Mouse (Mus musculus) telencephalon, adult 2 months (tissue): Measurements from ENCODE around the gene Cct8.
A peak's percentile ranks its signal among the peaks of the same experiment; 100 is the strongest.
"Not testable (repeated sequence)": the region's sequence is repeated elsewhere in the genome, so short reads cannot be mapped to it uniquely, and the experiment has no call there.

Experiments
- DNase-seq: peaks from one replicate; pipeline ENCODE4 v3.0.0-alpha.2; 2011; ENCODE audit warnings: low read depth, low spot score

The Cct8 gene

GRCm38 (mm10) chr16:87495716-87496447, at the start of gene Cct8:
Gene Cct8 (minus strand): TSS chr16:87495873.
- peak; percentile 97 for DNase-seq

DNA sequence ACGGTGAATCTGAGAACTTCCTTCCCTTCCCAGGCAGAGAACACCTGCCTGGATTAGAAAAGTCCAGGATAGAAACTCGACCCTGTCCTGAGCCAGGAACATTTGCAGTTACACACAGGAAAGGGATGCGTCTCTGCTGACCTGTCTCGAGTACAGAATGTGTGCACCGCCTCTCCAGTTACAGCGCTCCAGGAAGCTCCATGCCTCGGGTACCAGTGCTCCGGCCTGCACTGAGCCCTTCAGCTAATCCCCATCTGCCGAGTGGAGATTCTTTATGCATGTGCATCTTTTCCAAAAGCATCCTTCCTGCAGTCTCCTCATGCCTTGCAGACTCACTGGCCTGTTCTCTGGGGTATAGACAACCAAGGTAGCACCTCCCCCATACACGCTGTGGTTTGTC, 33.1 kb upstream of the Cct8 start:
- DNase-seq = no peak

DNA sequence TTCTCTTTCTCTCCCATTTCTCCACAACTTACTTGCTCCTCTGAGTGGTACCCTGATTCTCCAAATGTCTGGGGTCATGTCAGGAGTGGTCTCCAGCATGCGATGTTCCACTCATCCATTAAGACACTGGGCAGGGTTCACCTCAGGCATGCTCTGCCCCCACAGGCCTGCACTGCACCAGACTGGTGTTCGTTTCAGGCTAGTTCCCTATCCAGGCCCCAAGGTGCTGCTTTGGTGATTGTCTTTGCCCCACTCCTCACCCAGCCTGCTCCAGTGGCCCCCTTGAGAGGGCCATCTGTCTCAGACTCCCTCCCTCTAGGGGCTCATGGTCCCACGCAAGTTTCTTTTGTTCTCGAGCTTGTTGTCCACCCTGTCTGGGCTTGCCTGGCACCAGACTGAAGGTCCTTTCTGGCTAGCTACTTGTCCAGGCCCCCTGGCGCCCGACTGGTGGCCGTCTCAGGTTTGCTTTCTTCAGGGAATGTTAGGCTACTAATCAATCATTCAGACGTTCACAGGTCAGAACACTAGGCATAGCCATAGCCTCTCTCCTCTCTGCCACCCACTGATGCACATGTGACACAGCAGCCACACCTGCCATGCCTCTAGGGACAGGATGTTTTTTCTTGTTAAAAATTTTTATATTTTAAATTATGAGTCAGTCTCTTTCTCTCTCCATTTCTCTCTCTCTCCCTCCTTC, 32.0 kb upstream of the Cct8 start:
- no peak for DNase-seq

DNA sequence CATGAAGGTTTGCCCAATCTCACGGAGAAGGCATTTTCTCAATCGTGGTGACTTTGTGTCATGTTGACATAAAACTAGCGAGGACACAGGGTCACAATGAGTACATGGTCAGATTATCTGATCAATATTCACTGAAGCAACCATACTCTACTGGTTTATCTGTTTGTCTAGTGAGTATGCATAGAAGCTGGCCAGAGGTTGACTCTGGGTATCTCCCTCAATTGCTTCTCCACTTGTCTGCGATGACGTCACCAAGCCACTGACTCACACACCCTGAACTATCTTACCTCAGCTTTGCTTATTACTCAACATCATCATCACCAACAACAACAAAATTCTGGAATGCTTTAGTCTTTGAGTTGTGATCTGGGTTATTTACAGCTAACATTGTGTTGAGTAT, 28.6 kb upstream of the Cct8 start:
- DNase-seq = no peak

- DNase-seq = no peak
These were observed 16.7 kb upstream of the Cct8 start for GRCm38 (mm10) chr16:87512331-87512730.

DNA sequence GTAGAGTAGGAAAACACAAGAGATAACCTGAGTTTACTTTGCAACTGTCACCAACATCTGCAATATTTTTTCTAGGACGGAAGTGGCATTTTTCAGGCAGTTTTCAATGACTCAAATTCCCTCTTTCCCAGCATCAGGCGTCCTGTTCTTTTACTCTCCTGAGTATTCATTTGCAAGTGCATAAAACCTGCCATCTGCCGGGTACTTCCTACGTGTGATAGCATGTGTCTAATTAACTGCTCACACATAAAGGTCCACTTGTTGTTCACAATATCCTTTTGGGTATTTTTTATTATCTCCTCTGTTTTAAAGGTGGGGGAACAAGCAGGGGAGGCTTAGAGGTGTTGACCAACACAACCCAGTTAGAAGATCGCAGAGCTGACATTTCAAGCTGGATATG, 16.0 kb upstream of the Cct8 start:
- no peak for DNase-seq

- no peak for DNase-seq
These were observed 5.8 kb upstream of the Cct8 start for GRCm38 (mm10) chr16:87501304-87502078.

GRCm38 (mm10) chr16:87499556-87499955, 3.9 kb upstream of the Cct8 start:
- DNase-seq = no peak

- no peak for DNase-seq
These were observed 1.5 kb upstream of the Cct8 start for GRCm38 (mm10) chr16:87497171-87497570.

DNA sequence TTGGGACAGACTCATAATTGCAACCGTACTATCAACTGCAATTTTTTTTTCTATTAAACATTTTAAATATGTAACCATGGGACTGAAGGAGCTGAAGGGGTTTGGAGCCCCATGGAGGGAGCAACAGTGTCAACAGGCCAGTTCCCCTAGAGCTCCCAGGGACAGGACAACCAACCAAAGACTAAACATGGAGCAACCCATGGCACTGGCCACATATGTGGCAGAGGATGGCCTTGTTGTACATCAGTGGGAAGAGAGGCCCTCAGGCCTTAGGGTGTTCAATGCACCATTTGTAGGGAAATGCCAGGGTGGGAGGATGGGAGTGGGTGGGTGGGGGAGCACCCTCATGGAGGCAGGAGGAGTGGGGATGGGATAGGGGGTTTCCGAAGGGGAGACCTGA, 1.1 kb upstream of the Cct8 start:
- no peak for DNase-seq

DNA sequence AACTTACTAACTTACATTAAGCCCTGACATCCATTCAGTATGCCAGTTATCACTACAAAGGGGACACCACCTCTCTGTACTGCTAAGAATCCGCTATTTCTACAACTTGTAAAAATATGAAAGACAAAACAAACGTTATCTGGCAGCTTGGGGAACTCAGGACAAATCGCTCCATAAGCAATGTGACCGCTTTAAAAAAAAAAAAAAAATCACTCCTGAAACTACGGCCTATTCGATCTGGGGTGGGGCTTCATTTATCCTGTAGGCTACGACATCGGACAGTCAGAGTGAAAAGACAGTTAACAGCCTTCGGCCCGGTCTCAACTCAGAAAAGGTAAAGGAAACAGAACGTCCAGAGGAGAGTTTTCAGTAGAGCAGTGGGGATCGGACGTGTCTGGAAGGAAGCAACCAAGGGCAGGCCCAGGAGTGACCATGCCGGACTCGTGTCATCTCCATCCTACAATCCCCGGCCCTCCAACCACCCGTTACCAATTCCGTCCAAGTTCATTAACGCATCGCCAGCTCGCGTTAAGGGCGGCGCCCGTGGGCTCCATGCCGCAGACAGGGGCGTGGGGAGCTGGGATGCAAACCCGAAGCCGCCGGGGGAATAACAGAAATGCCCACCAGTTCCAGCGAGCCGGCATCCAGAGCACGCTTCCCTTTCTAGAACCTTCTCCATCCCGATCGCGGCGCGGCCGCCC, 568 bp downstream of the Cct8 start:
- DNase-seq = no peak

GRCm38 (mm10) chr16:87492191-87492792, 3.4 kb downstream of the Cct8 start:
- not testable (repeated sequence) for DNase-seq

DNA sequence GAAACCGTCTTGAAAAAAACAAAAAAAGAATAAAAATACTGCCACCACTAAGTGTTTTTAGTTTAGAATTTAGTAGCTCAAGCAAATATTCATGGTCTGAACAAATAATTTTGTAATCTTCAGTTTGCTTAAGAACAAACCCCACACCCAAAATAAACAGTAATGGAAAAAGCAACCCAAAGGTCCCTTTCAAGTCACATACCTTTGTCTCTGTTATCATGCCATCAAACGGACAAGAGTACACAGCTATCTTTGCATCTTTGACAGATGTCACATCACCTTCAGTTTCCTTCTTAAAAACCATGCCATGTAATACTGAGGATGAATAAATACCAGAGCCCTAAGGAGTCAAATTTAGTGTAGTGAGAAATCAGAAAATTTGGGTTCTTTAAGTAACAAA, 7.1 kb downstream of the Cct8 start:
- no peak for DNase-seq

- DNase-seq = no peak
These were observed 8.9 kb downstream of the Cct8 start for GRCm38 (mm10) chr16:87486739-87487138.

DNA sequence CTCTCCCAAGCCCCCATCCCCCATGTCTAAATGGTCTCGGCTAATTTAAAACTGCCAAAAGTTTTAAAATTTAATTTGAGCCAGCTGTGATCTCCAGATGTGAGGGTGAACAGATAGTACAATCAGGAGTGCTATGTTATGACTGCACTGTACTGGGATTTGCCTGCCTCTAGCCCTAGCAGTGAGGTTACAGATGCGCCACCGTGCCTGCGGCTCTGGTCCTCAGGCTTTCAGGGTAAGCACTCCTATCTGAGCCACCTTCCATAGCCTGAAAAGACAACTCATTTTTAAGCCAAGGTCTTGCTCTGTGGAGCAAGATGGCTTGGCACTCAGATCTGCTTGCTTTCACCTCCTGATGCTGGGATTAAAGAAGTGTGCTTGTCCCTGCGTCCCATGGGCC, 11.3 kb downstream of the Cct8 start:
- no peak for DNase-seq

DNA sequence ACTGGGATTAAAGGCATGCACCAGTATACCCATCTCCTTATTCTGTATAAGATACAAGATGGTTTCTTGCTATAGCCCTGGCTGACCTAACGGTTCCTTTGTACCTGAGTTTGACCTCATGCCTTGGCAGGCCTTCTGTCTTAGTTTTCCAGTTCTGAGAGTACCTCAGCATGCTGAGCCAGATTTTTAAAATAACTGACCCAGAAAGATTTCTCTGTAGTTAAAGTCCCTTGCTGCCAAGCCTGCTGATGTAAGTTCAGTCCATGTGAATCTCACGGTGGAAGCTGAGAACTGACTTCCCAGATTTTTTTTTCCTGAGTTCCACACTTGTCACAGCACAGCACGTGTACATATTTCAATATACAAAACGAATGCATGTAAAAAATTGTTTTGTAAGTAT, 25.1 kb downstream of the Cct8 start:
- DNase-seq = no peak

DNA sequence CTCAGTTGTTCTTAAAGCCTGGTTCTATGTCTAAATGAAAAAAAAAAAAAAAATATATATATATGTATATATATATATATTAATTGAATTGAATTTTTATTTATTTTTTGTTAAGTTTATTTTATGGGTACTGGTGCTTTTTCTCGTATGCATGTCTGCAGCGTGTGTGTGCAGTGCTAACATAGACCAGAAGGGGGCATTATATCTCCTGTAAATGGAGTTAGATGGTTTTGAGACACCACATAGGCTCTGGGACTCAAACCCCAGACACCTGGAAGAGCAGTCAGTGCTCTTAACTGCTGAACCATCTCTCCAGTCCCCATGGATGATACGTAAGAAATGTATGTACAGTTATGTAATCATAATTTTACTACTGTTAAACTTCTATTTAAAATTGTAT, 36.9 kb downstream of the Cct8 start:
- DNase-seq = no peak

DNA sequence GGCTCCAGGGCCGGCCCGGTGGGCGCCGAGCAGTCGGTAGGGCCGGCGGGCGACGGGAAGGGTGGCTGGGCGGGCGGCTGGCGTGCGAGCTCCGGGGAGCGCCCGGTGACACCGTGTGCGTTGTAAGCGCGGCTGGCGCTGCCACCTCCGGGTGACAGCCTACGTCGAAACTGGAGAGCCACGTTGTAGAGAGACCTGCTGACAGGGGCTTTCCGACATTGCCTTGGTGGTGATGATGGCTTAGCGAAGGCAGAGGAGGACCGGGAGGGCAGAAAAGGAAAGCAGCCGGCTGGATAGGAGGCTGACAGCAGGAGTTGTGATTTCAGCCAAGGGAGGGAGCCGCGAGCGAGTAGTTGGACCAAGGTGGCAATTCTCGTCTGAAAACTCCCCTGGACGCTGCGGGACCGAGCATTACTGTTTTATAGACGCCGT, 40.5 kb downstream of the Cct8 start:
- DNase-seq = peak; percentile 27

- DNase-seq = peak; percentile 92
These were observed 41.1 kb downstream of the Cct8 start, which contains the start of gene Usp16 for GRCm38 (mm10) chr16:87454419-87455179. Gene Usp16 (plus strand): TSS chr16:87454703.

DNA sequence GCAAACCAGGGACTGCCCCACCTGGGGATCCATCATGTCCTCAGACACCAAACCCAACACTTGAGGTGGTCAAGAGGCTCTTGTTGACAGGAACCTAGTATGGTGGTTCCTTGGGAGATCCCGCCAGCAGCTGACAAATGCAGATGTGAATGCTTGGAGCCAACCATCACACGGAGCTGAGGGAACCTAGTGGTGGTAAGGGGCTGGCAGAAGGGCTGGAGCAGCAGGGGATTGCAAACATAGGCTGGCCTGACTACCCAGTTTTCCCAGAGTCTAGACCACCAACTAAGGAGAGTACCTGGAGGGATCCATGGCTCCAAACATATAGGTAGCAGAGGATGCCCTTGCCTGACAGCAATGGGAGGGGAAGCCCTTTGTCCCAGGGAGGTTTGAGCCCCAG, 42.4 kb downstream of the Cct8 start:
- DNase-seq = no peak

DNA sequence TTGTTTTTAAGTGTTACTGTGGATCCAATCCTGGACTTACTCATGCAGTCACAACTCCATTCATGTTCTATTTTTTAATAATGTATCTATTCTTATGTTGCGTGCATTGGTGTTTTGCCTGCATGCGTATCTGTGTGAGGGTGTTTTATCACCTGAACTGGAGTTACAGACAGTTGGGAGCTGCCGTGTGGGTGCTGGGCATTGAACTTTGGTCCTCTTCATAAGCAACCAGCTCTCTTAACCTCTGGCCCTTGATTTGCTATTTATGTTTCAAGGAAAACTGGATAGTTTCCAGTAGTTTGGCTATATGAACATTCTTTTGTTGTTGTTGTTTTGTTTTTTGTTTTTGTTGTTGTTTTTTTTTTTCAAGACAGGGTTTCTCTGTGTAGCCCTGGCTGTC, 50.1 kb downstream of the Cct8 start:
- DNase-seq = no peak
